Mouse (Mus musculus): ENCODE results near the gene Kbtbd4. TPM values are rescaled to one million over a fixed set of nuclear protein-coding genes. Genes with fewer than 3 reads are reported as not detected.

Kbtbd4 gene
- polyA plus RNA-seq (2015; fragmentation: Nextera tagmentation; extraction: Ambion mirVana), result 56.7 and 61.4 TPM in 2 replicates

DNA sequence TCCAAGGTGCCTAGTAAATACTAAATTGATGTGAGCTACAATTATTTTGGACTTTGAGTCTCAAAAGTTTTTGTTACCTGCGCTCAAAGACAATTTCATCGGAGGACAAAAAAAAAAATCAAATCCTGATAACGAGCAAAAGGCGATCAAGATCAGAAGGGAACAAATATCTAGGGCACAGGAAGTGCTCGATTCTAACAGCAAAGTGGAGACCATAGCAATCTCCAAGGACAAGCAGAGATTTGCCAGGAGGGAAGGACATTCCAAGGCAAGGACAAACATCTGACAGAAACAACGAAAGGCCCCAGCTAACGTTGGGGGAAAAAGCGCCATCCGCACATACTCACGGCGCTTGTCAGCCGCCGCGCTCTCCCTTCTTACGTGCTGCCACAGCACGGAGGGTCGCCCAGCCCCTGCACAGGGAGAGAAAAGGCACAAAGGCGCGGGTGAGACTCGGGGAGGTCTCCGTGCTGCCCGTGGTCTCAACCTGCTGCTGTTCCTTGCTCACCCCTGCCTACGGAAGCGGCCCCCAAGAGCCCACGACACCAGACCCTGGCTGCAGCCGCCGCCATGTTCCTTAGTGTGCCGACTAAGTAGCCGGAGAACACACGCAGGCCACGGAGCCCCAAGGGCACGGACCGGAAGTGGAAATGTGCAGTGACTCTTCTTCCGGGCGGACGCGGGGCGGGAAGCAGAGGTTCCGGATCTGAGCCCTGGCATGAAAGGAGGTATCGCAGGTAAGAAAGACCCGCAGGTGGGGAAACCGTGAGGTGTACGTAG, at the start of gene Kbtbd4, which contains the start of gene Ndufs3:
Kbtbd4 (plus strand) TSS at position 665 of the 780 bp plus-strand sequence.
Ndufs3 (minus strand) TSS at position 752 of the 780 bp plus-strand sequence.
- Histone ChIP-seq H3K4me3 (ENCODE audit: low read length) (peak within 1 kb of the TSS; percentile 80), H3K9ac (ENCODE audit: low read depth, low read length) (peak within 1 kb of the TSS; percentile 98), H3K4me1 (ENCODE audit: control insufficient read depth, insufficient read depth, low read depth, low read length) (peaks cover 24% of the 10 kb centered on the region), H3K9me3 (ENCODE audit: control insufficient read depth, low read length) (no peaks in the 10 kb centered on the region), H3K4me2 (ENCODE audit: low read length) (peak within 1 kb of the TSS; percentile 76), H3K27me3 (replicated peaks; ENCODE audit: control insufficient read depth, insufficient read depth, low read length) (no peaks in the 10 kb centered on the region), H3K27ac (ENCODE audit: low read depth, low read length) (peak within 1 kb of the TSS; percentile 95), H3K36me3 (ENCODE audit: control insufficient read depth, insufficient read depth, low read length) (peaks cover 13% of the 10 kb centered on the region)
- WGBS, result under 1% methylated on average over 43 of the region's 43 CpGs
- ATAC-seq, result peak; percentile 95

DNA sequence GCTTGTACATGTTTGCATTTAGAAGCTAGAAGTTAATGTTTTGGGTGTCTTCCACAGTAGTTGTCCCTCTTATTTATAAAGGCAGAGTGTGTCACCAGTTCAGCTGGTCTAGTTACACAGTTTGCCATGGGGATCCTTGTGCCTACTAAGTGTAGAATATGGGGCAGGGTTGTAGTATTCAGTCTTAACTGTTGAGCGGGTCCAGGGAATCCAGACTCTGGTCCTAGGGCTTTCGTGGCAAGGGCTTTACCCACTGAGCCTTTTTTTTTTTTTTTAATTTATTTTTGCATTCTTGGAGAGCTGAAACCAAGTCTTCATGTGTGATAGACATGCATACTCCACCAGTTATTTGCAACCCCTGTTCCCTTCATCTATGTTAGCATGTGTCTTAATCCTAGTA, 43.1 kb upstream of the Kbtbd4 start:
- H3K4me1 ChIP-seq (ENCODE audit: control insufficient read depth, insufficient read depth, low read depth, low read length), result no peaks in the 10 kb centered on the region
- no peak overlapping the region for H3K9ac ChIP-seq (ENCODE audit: low read depth, low read length)
- no peak overlapping the region for H3K27ac ChIP-seq (ENCODE audit: low read depth, low read length)
- H3K27me3 ChIP-seq (replicated peaks; ENCODE audit: control insufficient read depth, insufficient read depth, low read length), result no peaks in the 10 kb centered on the region
- peaks cover 33% of the 10 kb centered on the region for H3K36me3 ChIP-seq (ENCODE audit: control insufficient read depth, insufficient read depth, low read length)
- no peak overlapping the region for H3K4me2 ChIP-seq (ENCODE audit: low read length)
- no peaks in the 10 kb centered on the region for H3K9me3 ChIP-seq (ENCODE audit: control insufficient read depth, low read length)
- H3K4me3 ChIP-seq (ENCODE audit: low read length), result no peak overlapping the region
- no peak for ATAC-seq
- 95% methylated on average over 2 of the region's 2 CpGs for WGBS

DNA sequence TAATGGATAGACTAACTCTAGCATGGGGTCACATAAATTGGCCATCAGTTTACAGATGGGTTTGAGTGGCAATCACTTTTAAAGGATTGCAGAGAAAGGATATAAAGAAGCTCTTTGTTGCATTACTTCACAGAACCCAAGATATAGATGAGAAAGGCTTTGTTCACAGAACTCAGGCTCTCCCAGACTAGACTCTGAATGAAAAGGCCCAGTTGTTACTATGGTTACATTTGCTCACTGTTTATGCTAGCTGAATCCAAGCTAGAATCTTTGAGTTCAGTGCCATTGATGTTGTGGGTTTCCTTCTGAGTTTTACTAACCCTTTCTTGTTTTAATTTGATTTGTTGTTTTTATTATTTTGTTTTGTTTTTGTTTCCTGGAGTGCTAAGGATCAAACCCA, 40.4 kb upstream of the Kbtbd4 start:
- no peak for ATAC-seq
- H3K4me3 ChIP-seq (ENCODE audit: low read length), result no peak overlapping the region
- H3K4me2 ChIP-seq (ENCODE audit: low read length), result no peak overlapping the region
- no peaks in the 10 kb centered on the region for H3K4me1 ChIP-seq (ENCODE audit: control insufficient read depth, insufficient read depth, low read depth, low read length)
- H3K36me3 ChIP-seq (ENCODE audit: control insufficient read depth, insufficient read depth, low read length), result peaks cover 34% of the 10 kb centered on the region
- no peak overlapping the region for H3K9ac ChIP-seq (ENCODE audit: low read depth, low read length)
- H3K27ac ChIP-seq (ENCODE audit: low read depth, low read length), result peak overlapping the region; percentile 34; the same call in 1 of the 2 replicates
- H3K9me3 ChIP-seq (ENCODE audit: control insufficient read depth, low read length), result no peaks in the 10 kb centered on the region
- H3K27me3 ChIP-seq (replicated peaks; ENCODE audit: control insufficient read depth, insufficient read depth, low read length), result no peaks in the 10 kb centered on the region

- no peaks in the 10 kb centered on the region for H3K27me3 ChIP-seq (replicated peaks; ENCODE audit: control insufficient read depth, insufficient read depth, low read length)
- no peak overlapping the region for H3K27ac ChIP-seq (ENCODE audit: low read depth, low read length)
- H3K36me3 ChIP-seq (ENCODE audit: control insufficient read depth, insufficient read depth, low read length), result peaks cover 24% of the 10 kb centered on the region
- H3K9me3 ChIP-seq (ENCODE audit: control insufficient read depth, low read length), result no peaks in the 10 kb centered on the region
- WGBS, result 16% methylated on average over 3 of the region's 3 CpGs
- ATAC-seq, result peak; percentile 91
- no peak overlapping the region for H3K9ac ChIP-seq (ENCODE audit: low read depth, low read length)
- H3K4me1 ChIP-seq (ENCODE audit: control insufficient read depth, insufficient read depth, low read depth, low read length), result no peaks in the 10 kb centered on the region
- no peak overlapping the region for H3K4me3 ChIP-seq (ENCODE audit: low read length)
- no peak overlapping the region for H3K4me2 ChIP-seq (ENCODE audit: low read length)
Observed at GRCm38 (mm10) chr2:90866524-90866923, 38.0 kb upstream of the Kbtbd4 start.

DNA sequence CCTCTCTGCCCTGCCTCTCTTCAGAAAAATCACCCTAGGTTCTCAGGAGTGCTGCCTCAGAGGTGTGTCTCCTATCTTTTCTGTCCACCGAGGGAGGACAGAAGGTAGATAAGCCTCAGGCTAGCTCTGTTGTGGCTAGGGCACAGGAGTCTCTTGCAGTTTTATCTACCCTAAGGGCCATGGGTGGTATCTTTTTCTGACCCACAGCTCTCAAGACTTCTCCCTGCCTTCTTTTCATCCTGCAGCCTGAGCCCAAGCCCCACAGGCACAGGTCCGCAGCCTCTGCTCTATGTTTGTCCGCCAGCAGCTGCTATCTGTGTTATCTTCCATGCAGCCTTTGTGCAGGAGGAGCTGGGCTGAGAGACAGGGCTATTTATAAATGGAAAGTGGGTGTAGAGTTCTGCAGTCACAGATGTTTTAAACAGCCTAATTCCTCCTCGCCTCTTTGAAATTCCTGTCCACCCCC, 34.4 kb upstream of the Kbtbd4 start:
- H3K4me1 ChIP-seq (ENCODE audit: control insufficient read depth, insufficient read depth, low read depth, low read length), result no peaks in the 10 kb centered on the region
- H3K27ac ChIP-seq (ENCODE audit: low read depth, low read length), result 0 out of 2 replicates have a peak overlapping the region, but pooled peaks have one; percentile 25
- no peaks in the 10 kb centered on the region for H3K9me3 ChIP-seq (ENCODE audit: control insufficient read depth, low read length)
- no peak overlapping the region for H3K4me2 ChIP-seq (ENCODE audit: low read length)
- H3K36me3 ChIP-seq (ENCODE audit: control insufficient read depth, insufficient read depth, low read length), result peaks cover 11% of the 10 kb centered on the region
- no peaks in the 10 kb centered on the region for H3K27me3 ChIP-seq (replicated peaks; ENCODE audit: control insufficient read depth, insufficient read depth, low read length)
- H3K4me3 ChIP-seq (ENCODE audit: low read length), result no peak overlapping the region
- WGBS, result 55% methylated on average over 4 of the region's 4 CpGs
- H3K9ac ChIP-seq (ENCODE audit: low read depth, low read length), result no peak overlapping the region
- ATAC-seq, result no peak

GRCm38 (mm10) chr2:90871180-90871961, 33.2 kb upstream of the Kbtbd4 start:
- no peak overlapping the region for H3K4me3 ChIP-seq (ENCODE audit: low read length)
- H3K4me1 ChIP-seq (ENCODE audit: control insufficient read depth, insufficient read depth, low read depth, low read length), result no peaks in the 10 kb centered on the region
- H3K36me3 ChIP-seq (ENCODE audit: control insufficient read depth, insufficient read depth, low read length), result 0 out of 2 replicates have a peak, but pooled peaks cover 3% of the 10 kb centered on the region
- no peaks in the 10 kb centered on the region for H3K9me3 ChIP-seq (ENCODE audit: control insufficient read depth, low read length)
- WGBS, result 58% methylated on average over 8 of the region's 8 CpGs
- H3K9ac ChIP-seq (ENCODE audit: low read depth, low read length), result no peak overlapping the region
- no peak overlapping the region for H3K27ac ChIP-seq (ENCODE audit: low read depth, low read length)
- ATAC-seq, result no peak
- no peaks in the 10 kb centered on the region for H3K27me3 ChIP-seq (replicated peaks; ENCODE audit: control insufficient read depth, insufficient read depth, low read length)
- H3K4me2 ChIP-seq (ENCODE audit: low read length), result no peak overlapping the region

- no peaks in the 10 kb centered on the region for H3K36me3 ChIP-seq (ENCODE audit: control insufficient read depth, insufficient read depth, low read length)
- H3K9me3 ChIP-seq (ENCODE audit: control insufficient read depth, low read length), result no peaks in the 10 kb centered on the region
- no peak overlapping the region for H3K4me3 ChIP-seq (ENCODE audit: low read length)
- WGBS, result 88% methylated on average over 1 of the region's 1 CpGs
- H3K4me1 ChIP-seq (ENCODE audit: control insufficient read depth, insufficient read depth, low read depth, low read length), result no peaks in the 10 kb centered on the region
- H3K9ac ChIP-seq (ENCODE audit: low read depth, low read length), result no peak overlapping the region
- no peak for ATAC-seq
- no peak overlapping the region for H3K27ac ChIP-seq (ENCODE audit: low read depth, low read length)
- no peaks in the 10 kb centered on the region for H3K27me3 ChIP-seq (replicated peaks; ENCODE audit: control insufficient read depth, insufficient read depth, low read length)
- H3K4me2 ChIP-seq (ENCODE audit: low read length), result no peak overlapping the region
Observed at GRCm38 (mm10) chr2:90874025-90874424, 30.5 kb upstream of the Kbtbd4 start.

- Histone ChIP-seq H3K4me3 (ENCODE audit: low read length) (no peak overlapping the region), H3K9ac (ENCODE audit: low read depth, low read length) (no peak overlapping the region), H3K4me2 (ENCODE audit: low read length) (no peak overlapping the region), H3K27me3 (replicated peaks; ENCODE audit: control insufficient read depth, insufficient read depth, low read length) (no peaks in the 10 kb centered on the region), H3K4me1 (ENCODE audit: control insufficient read depth, insufficient read depth, low read depth, low read length) (peaks cover 3% of the 10 kb centered on the region; the same call in 1 of the 2 replicates), H3K9me3 (ENCODE audit: control insufficient read depth, low read length) (no peaks in the 10 kb centered on the region), H3K27ac (ENCODE audit: low read depth, low read length) (no peak overlapping the region), H3K36me3 (ENCODE audit: control insufficient read depth, insufficient read depth, low read length) (no peaks in the 10 kb centered on the region)
- WGBS, result 67% methylated on average over 2 of the region's 2 CpGs
- ATAC-seq, result no peak
Observed at GRCm38 (mm10) chr2:90875239-90875638, 29.3 kb upstream of the Kbtbd4 start.

Data from hindbrain, embryonic 16.5 days (tissue).